Mouse (Mus musculus) olfactory bulb, adult 2 months (tissue): ENCODE data around the gene Lrr1. TPM values are rescaled to one million over a fixed set of nuclear protein-coding genes. Genes with fewer than 3 reads are reported as not detected.

ENCODE experiments used
- H3K27ac ChIP-seq: fragments of 200-500 bp; 2 replicates; pipeline ENCODE4 v1.5.1; 2012; ENCODE audit warnings: low read depth, low read length; ENCODE audit not compliant: insufficient read depth
- H3K4me1 ChIP-seq: fragments of 200-500 bp; 2 replicates; pipeline ENCODE4 v1.6.1; 2012; ENCODE audit warnings: low read length; ENCODE audit not compliant: control insufficient read depth, insufficient read depth
- H3K4me3 ChIP-seq: fragments of 200-500 bp; 2 replicates; pipeline ENCODE4 v1.5.1; 2012; ENCODE audit warnings: mild to moderate bottlenecking, low read depth, low read length, moderate library complexity; ENCODE audit not compliant: insufficient read depth
- CTCF ChIP-seq: fragments of 200-500 bp; IDR thresholded peaks from 2 replicates; pipeline ENCODE4 v1.5.1; 2012; ENCODE audit warnings: low read depth, mild to moderate bottlenecking, low read length, moderate library complexity; ENCODE audit not compliant: insufficient read depth
- POLR2A ChIP-seq: fragments of 200-500 bp; IDR thresholded peaks from 2 replicates; pipeline ENCODE4 v1.6.1; 2012; ENCODE audit warnings: mild to moderate bottlenecking, low read depth, low read length, moderate library complexity; ENCODE audit not compliant: insufficient read depth
- WGBS: fragments of 180-500 bp; shearing (Covaris S2); methylation state at CpG from one replicate; pipeline ENCODE4 v1.1.7; 2018; 5-methylcytosine and 5-hydroxymethylcytosine counted together
- polyA plus RNA-seq: library from polyadenylated mRNA; stranded (reverse); fragments of >200 nt; gene quantifications from 2 replicates; pipeline ENCODE4 v1.2.4, GENCODE M21; 2012; ENCODE audit warnings: low replicate concordance; ENCODE audit not compliant: missing spikeins, insufficient read depth, insufficient read length

Lrr1 gene
- polyA plus RNA-seq, 1 experiment: not detected

DNA sequence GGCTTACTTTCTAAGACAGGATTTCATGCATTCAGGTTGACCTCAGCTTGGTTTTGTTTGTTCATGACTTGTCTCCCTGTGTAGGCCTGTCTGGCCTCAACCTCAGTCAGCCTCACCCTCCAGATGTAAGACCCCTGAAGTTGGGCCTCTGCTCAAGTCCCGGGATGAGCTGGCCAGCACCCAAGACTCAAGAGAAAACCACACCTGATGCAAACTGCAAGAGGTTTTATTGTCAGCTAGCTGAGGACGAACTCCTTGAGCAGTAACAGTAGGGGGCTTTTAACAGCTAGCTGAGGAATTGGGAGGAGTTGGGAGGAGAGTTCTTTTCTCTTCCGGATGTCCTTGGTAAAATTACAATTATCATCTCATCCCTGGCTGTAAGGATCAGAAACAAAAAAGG is 8.9 kb downstream of the Lrr1 start:
- Histone ChIP-seq H3K4me3 (no peak overlapping the region), H3K4me1 (no peaks in the 10 kb centered on the region), H3K27ac (no peak overlapping the region)
- TF ChIP-seq CTCF (no peak), POLR2A (no peak)
- 31% methylated on average over 3 of the region's 3 CpGs for WGBS

GRCm38 (mm10) chr12:69179371-69179770 is 10.8 kb downstream of the Lrr1 start:
- H3K4me3 ChIP-seq: no peak overlapping the region
- no peak for TF ChIP-seq CTCF
- TF ChIP-seq POLR2A: no peak
- H3K27ac ChIP-seq: no peak overlapping the region
- 75% methylated on average over 12 of the region's 12 CpGs for WGBS
- no peaks in the 10 kb centered on the region for H3K4me1 ChIP-seq

DNA sequence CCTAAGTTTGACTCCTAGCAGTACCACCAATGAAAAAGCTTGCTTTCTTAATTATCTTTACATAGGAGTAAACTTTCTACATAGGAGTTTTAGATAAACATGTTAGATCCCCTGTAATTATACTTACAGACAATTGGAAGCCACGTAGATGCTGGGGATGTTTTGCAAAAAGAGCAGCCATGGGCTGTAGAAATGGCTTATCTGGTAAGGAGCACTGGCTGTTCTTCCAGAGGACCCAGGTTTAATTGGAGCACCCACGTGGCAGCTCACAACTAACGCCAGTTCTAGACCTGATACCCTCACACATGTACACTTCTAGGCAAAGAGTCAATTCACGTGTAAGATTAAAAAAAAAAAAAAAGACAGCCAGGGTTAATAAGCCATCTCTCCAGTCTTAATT is 13.2 kb downstream of the Lrr1 start:
- no peak overlapping the region for H3K4me3 ChIP-seq
- TF ChIP-seq POLR2A (no peak), CTCF (no peak)
- 0 out of 2 replicates have a peak, but pooled peaks cover 4% of the 10 kb centered on the region for H3K4me1 ChIP-seq
- H3K27ac ChIP-seq: no peak overlapping the region
- WGBS: 81% methylated on average over 4 of the region's 4 CpGs

- peak within 1 kb of the TSS; percentile 89 for H3K4me3 ChIP-seq
- TF ChIP-seq POLR2A: peak; percentile 96
- TF ChIP-seq CTCF: no peak
- peak within 1 kb of the TSS; percentile 69 for H3K27ac ChIP-seq
- WGBS: under 1% methylated on average over 84 of the region's 84 CpGs
- 0 out of 2 replicates have a peak, but pooled peaks cover 4% of the 10 kb centered on the region for H3K4me1 ChIP-seq
Measured at GRCm38 (mm10) chr12:69183583-69184308, 15.1 kb downstream of the Lrr1 start, which contains the start of the genes Rpl36al and Mgat2. Gene Rpl36al (minus strand): TSS chr12:69184083. Gene Mgat2 (plus strand): TSS chr12:69184157.

DNA sequence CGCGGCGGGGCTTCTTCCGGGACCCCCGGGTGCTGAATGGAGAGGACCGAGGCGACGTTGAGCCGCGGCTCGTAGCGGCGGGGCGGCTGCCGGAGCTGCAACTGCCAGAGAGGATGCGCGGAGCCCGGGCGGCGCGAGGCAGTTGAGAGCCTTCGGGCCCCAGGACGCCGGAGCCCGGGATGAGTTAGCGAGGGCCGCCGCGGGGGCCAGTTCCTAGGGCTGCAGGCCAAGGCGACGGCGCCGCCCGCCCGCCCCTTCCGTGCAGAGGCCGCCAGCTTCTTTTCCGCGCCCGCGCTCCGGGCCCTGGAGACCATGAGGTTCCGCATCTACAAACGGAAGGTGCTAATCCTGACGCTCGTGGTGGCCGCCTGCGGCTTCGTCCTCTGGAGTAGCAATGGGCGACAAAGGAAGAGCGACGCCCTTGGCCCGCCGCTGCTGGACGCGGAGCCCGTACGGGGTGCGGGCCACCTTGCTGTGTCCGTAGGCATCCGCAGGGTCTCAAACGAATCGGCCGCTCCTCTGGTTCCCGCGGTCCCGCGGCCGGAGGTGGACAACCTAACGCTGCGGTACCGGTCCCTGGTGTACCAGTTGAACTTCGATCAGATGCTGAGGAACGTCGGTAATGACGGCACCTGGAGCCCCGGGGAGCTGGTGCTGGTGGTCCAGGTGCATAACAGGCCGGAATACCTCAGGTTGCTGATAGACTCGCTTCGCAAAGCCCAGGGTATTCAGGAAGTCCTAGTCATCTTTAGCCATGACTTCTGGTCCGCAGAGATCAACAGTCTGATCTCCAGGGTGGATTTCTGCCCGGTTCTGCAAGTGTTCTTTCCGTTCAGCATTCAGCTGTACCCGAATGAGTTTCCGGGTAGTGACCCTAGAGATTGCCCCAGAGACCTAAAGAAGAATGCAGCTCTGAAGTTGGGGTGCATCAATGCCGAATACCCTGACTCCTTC is 16.0 kb downstream of the Lrr1 start:
- peak overlapping the region; percentile 76 for H3K4me3 ChIP-seq
- no peak for TF ChIP-seq POLR2A
- no peak for TF ChIP-seq CTCF
- 0 out of 2 replicates have a peak, but pooled peaks cover 4% of the 10 kb centered on the region for H3K4me1 ChIP-seq
- under 1% methylated on average over 86 of the region's 86 CpGs for WGBS
- H3K27ac ChIP-seq: peak overlapping the region; percentile 57; the same call in 1 of the 2 replicates

DNA sequence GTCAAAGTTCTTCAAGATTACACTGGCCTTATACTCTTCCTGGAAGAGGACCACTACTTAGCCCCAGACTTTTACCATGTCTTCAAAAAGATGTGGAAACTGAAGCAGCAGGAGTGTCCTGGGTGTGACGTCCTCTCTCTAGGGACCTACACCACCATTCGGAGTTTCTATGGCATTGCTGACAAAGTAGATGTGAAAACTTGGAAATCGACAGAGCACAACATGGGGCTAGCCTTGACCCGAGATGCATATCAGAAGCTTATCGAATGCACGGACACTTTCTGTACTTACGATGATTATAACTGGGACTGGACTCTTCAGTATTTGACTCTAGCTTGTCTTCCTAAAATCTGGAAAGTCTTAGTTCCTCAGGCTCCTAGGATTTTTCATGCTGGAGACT is 16.8 kb downstream of the Lrr1 start:
- Histone ChIP-seq H3K27ac (no peak overlapping the region), H3K4me3 (no peak overlapping the region), H3K4me1 (0 out of 2 replicates have a peak, but pooled peaks cover 4% of the 10 kb centered on the region)
- TF ChIP-seq CTCF: no peak
- no peak for TF ChIP-seq POLR2A
- 68% methylated on average over 7 of the region's 7 CpGs for WGBS

GRCm38 (mm10) chr12:69186811-69187471 is 18.3 kb downstream of the Lrr1 start:
- no peak for TF ChIP-seq CTCF
- no peak for TF ChIP-seq POLR2A

DNA sequence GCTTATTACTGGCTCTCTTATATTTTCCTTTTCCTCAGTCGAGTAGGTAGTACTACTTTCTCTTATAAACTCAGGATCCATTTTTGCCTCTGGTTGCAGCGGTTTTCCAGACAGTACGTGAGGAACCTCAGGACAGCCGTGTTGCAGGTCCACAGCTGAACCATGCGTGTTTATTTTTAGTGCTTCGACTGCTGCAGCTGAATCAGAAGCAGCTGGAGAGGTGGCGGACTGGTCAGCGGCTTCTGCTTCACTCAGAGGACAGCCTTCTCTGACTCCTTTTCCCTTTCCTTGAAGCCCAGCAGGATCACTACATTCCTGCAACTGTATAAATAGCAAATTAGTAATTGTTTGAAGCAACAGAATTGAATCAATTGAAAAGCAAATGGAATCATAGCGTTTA is 21.5 kb downstream of the Lrr1 start:
- 0 out of 2 replicates have a peak, but pooled peaks cover under 1% of the 10 kb centered on the region for H3K4me1 ChIP-seq
- TF ChIP-seq CTCF: no peak
- TF ChIP-seq POLR2A: no peak
- WGBS: 87% methylated on average over 9 of the region's 9 CpGs

More at GRCm38 (mm10) chr12:69186811-69187471, 18.3 kb downstream of the Lrr1 start:
- Histone ChIP-seq H3K4me1 (0 out of 2 replicates have a peak, but pooled peaks cover 4% of the 10 kb centered on the region), H3K27ac (no peak overlapping the region), H3K4me3 (no peak overlapping the region)
- 57% methylated on average over 5 of the region's 5 CpGs for WGBS

More for the DNA sequence above, 21.5 kb downstream of the Lrr1 start:
- Histone ChIP-seq H3K27ac (no peak overlapping the region), H3K4me3 (no peak overlapping the region)
